Mouse (Mus musculus) midbrain, embryonic 12.5 days (tissue): ENCODE measurements at regions not wholly inside any gene's neighbourhood (a gene's known extent, or its start where the extent isn't known, plus 50 kb on each side); places are given as distances from the start of the nearest gene placed in this dataset.

ENCODE experiments used
- ATAC-seq: fragments of 200-750 bp; cut with Nextera tagmentation; 2 replicates; pipeline ENCODE4 v1.8.0; 2017; ENCODE audit warnings: low read depth, moderate TSS enrichment, moderate library complexity; ENCODE audit not compliant: low FRiP score
- H3K27ac ChIP-seq: fragments of 300-500 bp; sonication (generic); replicated peaks from 2 replicates; pipeline ENCODE4 v1.5.1; 2016; ENCODE audit warnings: mild to moderate bottlenecking
- H3K27me3 ChIP-seq: fragments of 300-500 bp; sonication (generic); 2 replicates; pipeline ENCODE4 v1.6.1; 2016; ENCODE audit warnings: mild to moderate bottlenecking
- H3K36me3 ChIP-seq: fragments of 300-500 bp; sonication (generic); 2 replicates; pipeline ENCODE4 v1.6.1; 2016
- H3K4me1 ChIP-seq: fragments of 300-500 bp; sonication (generic); 2 replicates; pipeline ENCODE4 v1.6.1; 2016
- H3K4me2 ChIP-seq: fragments of 300-500 bp; sonication (generic); replicated peaks from 2 replicates; pipeline ENCODE4 v1.6.1; 2016; ENCODE audit warnings: mild to moderate bottlenecking, moderate library complexity
- H3K4me3 ChIP-seq: fragments of 300-500 bp; sonication (generic); 2 replicates; pipeline ENCODE4 v1.5.1; 2016; ENCODE audit warnings: mild to moderate bottlenecking
- H3K9ac ChIP-seq: fragments of 300-500 bp; sonication (generic); replicated peaks from 2 replicates; pipeline ENCODE4 v1.6.1; 2016; ENCODE audit warnings: mild to moderate bottlenecking, moderate library complexity
- H3K9me3 ChIP-seq: fragments of 300-500 bp; sonication (generic); 2 replicates; pipeline ENCODE4 v1.6.1; 2016; ENCODE audit warnings: mild to moderate bottlenecking
- WGBS: fragments of 180-500 bp; shearing (Covaris S2); methylation state at CpG from one replicate; pipeline ENCODE4 v1.1.7; 2016; 5-methylcytosine and 5-hydroxymethylcytosine counted together

- peak; percentile 56 for ATAC-seq
- no peak overlapping the region for H3K9ac ChIP-seq
- no peak overlapping the region for H3K4me2 ChIP-seq
- H3K27me3 ChIP-seq: no peaks in the 10 kb centered on the region
- H3K36me3 ChIP-seq: no peaks in the 10 kb centered on the region
- peaks cover 13% of the 10 kb centered on the region for H3K4me1 ChIP-seq
- no peak overlapping the region for H3K4me3 ChIP-seq
- H3K9me3 ChIP-seq: no peaks in the 10 kb centered on the region
- 0 out of 2 replicates have a peak overlapping the region, but pooled peaks have one; percentile 1 for H3K27ac ChIP-seq
- WGBS: 30% methylated on average over 7 of the region's 7 CpGs
Observed at GRCm38 (mm10) chr1:88813200-88813599, 111.2 kb upstream of the Arl4c start.

- Histone ChIP-seq H3K4me2 (no peak overlapping the region), H3K27ac (no peak overlapping the region), H3K9me3 (no peaks in the 10 kb centered on the region), H3K9ac (no peak overlapping the region), H3K4me3 (no peak overlapping the region), H3K4me1 (peaks cover 13% of the 10 kb centered on the region), H3K36me3 (no peaks in the 10 kb centered on the region), H3K27me3 (no peaks in the 10 kb centered on the region)
- no peak for ATAC-seq
- WGBS: 90% methylated on average over 9 of the region's 9 CpGs
Observed at GRCm38 (mm10) chr1:88816376-88816945, 114.4 kb upstream of the Arl4c start.

- Histone ChIP-seq H3K9me3 (no peaks in the 10 kb centered on the region), H3K9ac (no peak overlapping the region), H3K27me3 (no peaks in the 10 kb centered on the region), H3K4me2 (no peak overlapping the region), H3K4me3 (no peak overlapping the region), H3K4me1 (no peaks in the 10 kb centered on the region), H3K36me3 (no peaks in the 10 kb centered on the region), H3K27ac (no peak overlapping the region)
- no peak for ATAC-seq
- 89% methylated on average over 4 of the region's 4 CpGs for WGBS
Observed at GRCm38 (mm10) chr1:88825215-88825614, 123.2 kb upstream of the Arl4c start.

DNA sequence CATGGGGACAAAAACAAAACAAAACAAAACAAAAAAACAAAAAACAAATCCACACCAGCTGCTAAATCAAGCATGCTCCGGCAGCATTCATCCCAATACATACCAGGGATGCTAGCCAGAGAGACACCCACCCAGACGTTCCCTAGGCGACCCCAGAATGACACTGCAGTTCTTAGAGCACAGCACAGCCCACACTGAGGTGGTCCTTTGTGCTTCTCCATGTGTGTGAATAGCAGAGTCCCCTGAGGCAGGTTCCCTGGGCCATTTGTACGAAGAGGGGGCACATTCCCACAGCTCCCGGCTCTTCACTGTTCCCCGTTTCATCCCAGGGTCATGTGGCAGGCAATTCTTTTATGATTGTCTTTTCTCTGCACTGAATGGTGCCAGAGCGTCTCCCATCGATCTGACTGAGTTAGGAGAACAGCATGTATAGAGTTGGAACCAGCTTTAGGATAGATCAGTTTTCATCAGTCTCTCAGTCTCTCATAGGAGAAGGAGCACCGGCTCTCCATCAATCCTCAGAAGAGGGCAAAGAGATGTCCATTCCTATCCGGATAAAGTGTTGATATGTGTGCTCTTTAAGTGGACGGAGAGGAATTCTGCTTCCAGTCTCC lies 136.7 kb upstream of the Arl4c start:
- Histone ChIP-seq H3K9me3 (no peaks in the 10 kb centered on the region), H3K9ac (no peak overlapping the region), H3K4me2 (no peak overlapping the region), H3K27me3 (no peaks in the 10 kb centered on the region), H3K36me3 (no peaks in the 10 kb centered on the region), H3K27ac (peak overlapping the region; percentile 86), H3K4me1 (peaks cover 26% of the 10 kb centered on the region), H3K4me3 (no peak overlapping the region)
- 22% methylated on average over 11 of the region's 11 CpGs for WGBS
- peak; percentile 62 for ATAC-seq

DNA sequence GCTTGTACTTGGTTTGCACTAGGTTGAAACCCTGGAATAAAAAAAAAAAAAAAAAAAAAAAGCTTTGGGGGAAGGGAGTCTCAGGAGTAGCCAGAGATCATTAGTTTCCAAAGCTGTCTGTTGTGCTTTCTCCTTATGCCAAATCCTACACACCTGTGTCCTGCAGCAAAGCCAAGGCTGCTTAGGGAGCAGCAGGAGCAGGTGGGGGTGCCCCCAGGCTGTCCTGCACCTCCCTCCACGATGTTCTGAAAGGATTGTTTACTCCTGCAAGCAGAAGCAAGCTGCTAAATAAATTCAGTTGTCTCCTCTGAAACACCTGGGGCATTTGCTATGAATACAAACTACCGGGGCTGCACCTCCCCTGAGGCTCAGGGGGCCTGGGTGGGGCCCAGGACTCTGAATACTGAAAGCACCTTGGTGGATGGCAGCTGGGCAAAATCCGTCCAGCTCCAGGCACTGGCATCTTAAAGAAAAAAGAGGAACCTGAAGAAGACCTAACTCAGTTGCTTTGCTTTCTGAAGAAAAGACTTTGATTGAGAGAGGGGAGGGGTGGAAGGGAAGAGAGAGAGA lies 137.5 kb upstream of the Arl4c start:
- WGBS: 9% methylated on average over 3 of the region's 3 CpGs
- Histone ChIP-seq H3K27ac (peak overlapping the region; percentile 86), H3K36me3 (no peaks in the 10 kb centered on the region), H3K9me3 (no peaks in the 10 kb centered on the region), H3K27me3 (no peaks in the 10 kb centered on the region), H3K9ac (no peak overlapping the region), H3K4me3 (no peak overlapping the region), H3K4me2 (no peak overlapping the region), H3K4me1 (peaks cover 26% of the 10 kb centered on the region)
- ATAC-seq: no peak; the same call in 1 of the 2 replicates

GRCm38 (mm10) chr1:88839977-88840628 lies 138.1 kb upstream of the Arl4c start:
- peak; percentile 84 for ATAC-seq
- Histone ChIP-seq H3K4me1 (peaks cover 26% of the 10 kb centered on the region), H3K27ac (peak overlapping the region; percentile 86), H3K4me3 (no peak overlapping the region), H3K4me2 (no peak overlapping the region), H3K9ac (0 out of 2 replicates have a peak overlapping the region, but pooled peaks have one; percentile 31), H3K36me3 (no peaks in the 10 kb centered on the region), H3K9me3 (no peaks in the 10 kb centered on the region), H3K27me3 (no peaks in the 10 kb centered on the region)
- 9% methylated on average over 9 of the region's 9 CpGs for WGBS

DNA sequence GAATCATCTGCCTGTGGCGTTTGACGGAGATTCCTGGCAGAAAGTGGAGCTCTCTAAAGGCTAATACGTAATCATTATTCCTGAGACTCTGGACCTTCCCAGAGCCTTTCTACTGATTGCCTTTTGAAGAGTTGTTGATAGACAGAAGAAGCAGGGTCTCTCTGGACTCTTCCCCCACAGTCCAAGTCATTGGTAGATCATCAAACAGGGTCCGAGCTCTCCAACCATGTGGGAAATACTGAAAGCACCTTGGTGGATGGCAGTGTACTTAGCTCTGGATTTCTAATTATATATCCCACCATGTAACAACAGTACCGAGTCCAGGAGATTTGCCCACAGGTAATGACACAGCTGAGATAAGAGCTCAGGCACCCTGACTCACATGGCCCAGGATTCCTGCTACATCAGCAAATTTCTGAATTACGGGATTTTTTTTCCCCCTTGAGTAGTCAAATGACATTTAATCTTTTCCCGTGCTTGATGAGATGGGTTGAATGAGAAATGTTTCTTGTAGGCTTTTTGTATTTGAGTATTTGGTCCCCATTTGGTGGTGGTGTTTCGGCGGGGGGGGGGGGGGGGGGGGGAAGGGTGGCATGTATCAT lies 139.1 kb upstream of the Arl4c start:
- Histone ChIP-seq H3K4me3 (no peak overlapping the region), H3K27me3 (no peaks in the 10 kb centered on the region), H3K27ac (peak overlapping the region; percentile 86), H3K4me2 (no peak overlapping the region), H3K36me3 (no peaks in the 10 kb centered on the region), H3K9ac (no peak overlapping the region), H3K9me3 (no peaks in the 10 kb centered on the region), H3K4me1 (peaks cover 26% of the 10 kb centered on the region)
- ATAC-seq: no peak
- 78% methylated on average over 9 of the region's 9 CpGs for WGBS

DNA sequence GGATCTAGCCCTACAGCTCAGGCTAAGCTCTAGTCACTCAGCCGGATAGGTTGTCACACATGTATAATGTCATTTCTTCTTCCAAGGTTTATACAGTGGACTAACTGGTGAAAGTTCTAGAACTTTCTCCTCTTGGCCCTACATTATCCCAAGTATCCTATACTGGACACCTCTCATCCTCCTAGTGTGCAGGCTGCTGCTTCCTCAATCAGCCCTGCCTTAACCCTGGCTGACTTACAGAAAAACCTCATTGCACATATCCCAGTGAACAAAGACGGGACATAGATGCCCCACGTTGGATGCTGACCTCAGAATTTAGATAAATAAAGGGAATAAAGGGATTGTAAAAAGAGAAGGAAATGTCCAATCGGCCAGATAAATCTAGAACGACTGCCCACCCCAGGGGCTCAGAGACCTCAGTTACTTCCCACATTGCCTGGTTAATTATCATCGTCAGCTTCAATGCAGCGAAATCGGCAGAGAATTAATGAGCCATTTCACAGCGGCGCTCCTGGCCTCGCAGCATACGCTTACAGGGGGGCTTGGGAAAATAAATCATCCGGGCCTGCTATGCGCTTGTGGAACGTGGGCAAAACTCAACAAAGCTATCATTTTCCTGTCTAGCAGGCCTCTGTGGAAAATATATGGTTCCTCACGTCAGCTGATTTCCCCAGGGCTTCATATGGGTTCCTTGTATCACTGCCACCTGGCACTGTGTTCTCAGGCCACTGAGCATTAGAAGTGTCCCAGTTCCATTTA lies 145.5 kb upstream of the Arl4c start:
- H3K36me3 ChIP-seq: no peaks in the 10 kb centered on the region
- H3K9me3 ChIP-seq: no peaks in the 10 kb centered on the region
- peaks cover 14% of the 10 kb centered on the region for H3K4me1 ChIP-seq
- peak; percentile 19; the same call in 1 of the 2 replicates for ATAC-seq
- H3K4me3 ChIP-seq: no peak overlapping the region
- H3K27ac ChIP-seq: peak overlapping the region; percentile 58
- WGBS: 46% methylated on average over 16 of the region's 16 CpGs
- H3K27me3 ChIP-seq: no peaks in the 10 kb centered on the region; the same call in 1 of the 2 replicates
- H3K9ac ChIP-seq: no peak overlapping the region
- no peak overlapping the region for H3K4me2 ChIP-seq

- no peak for ATAC-seq
Observed at GRCm38 (mm10) chr1:88848246-88848645, 146.2 kb upstream of the Arl4c start.

GRCm38 (mm10) chr1:88849421-88849820 lies 147.4 kb upstream of the Arl4c start:
- H3K27ac ChIP-seq: no peak overlapping the region
- 91% methylated on average over 5 of the region's 5 CpGs for WGBS
- no peak for ATAC-seq
- no peak overlapping the region for H3K4me2 ChIP-seq
- peaks cover 14% of the 10 kb centered on the region for H3K4me1 ChIP-seq
- H3K9ac ChIP-seq: no peak overlapping the region
- no peaks in the 10 kb centered on the region for H3K36me3 ChIP-seq
- no peak overlapping the region for H3K4me3 ChIP-seq
- no peaks in the 10 kb centered on the region for H3K9me3 ChIP-seq
- no peaks in the 10 kb centered on the region; the same call in 1 of the 2 replicates for H3K27me3 ChIP-seq

More at GRCm38 (mm10) chr1:88848246-88848645, 146.2 kb upstream of the Arl4c start:
- WGBS: 73% methylated on average over 8 of the region's 8 CpGs
- Histone ChIP-seq H3K4me3 (no peak overlapping the region), H3K27me3 (no peaks in the 10 kb centered on the region; the same call in 1 of the 2 replicates), H3K36me3 (no peaks in the 10 kb centered on the region), H3K9me3 (no peaks in the 10 kb centered on the region), H3K9ac (no peak overlapping the region), H3K4me2 (no peak overlapping the region), H3K27ac (no peak overlapping the region), H3K4me1 (peaks cover 14% of the 10 kb centered on the region)

- H3K27ac ChIP-seq: no peak overlapping the region
- H3K9me3 ChIP-seq: no peaks in the 10 kb centered on the region
- ATAC-seq: no peak
- H3K4me3 ChIP-seq: no peak overlapping the region
- no peak overlapping the region for H3K4me2 ChIP-seq
- peaks cover 14% of the 10 kb centered on the region for H3K4me1 ChIP-seq
- H3K9ac ChIP-seq: no peak overlapping the region
- H3K27me3 ChIP-seq: no peaks in the 10 kb centered on the region; the same call in 1 of the 2 replicates
- no peaks in the 10 kb centered on the region for H3K36me3 ChIP-seq
- WGBS: 84% methylated on average over 5 of the region's 5 CpGs
Observed at GRCm38 (mm10) chr1:88851931-88852330, 149.9 kb upstream of the Arl4c start.
